Mouse (Mus musculus) forebrain, embryonic 10.5 days (tissue): ENCODE measurements around the gene Acaca. TPM values are rescaled to one million over a fixed set of nuclear protein-coding genes. Genes with fewer than 3 reads are reported as not detected.
A peak's percentile ranks its signal among the peaks of the same experiment; 100 is the strongest.

Experiments used
- DNase-seq: peaks from one replicate; pipeline ENCODE4 v3.0.0-alpha.2; 2017; ENCODE audit warnings: low spot score; ENCODE audit errors: extremely low spot score
- H3K27ac ChIP-seq: fragments of 300-500 bp; sonication (generic); 2 replicates; pipeline ENCODE4 v1.5.1; 2016; ENCODE audit warnings: mild to moderate bottlenecking
- H3K27me3 ChIP-seq: fragments of 300-500 bp; sonication (generic); 2 replicates; pipeline ENCODE4 v1.6.1; 2016; ENCODE audit warnings: mild to moderate bottlenecking; ENCODE audit not compliant: poor library complexity, severe bottlenecking
- H3K36me3 ChIP-seq: fragments of 300-500 bp; sonication (generic); replicated peaks from 2 replicates; pipeline ENCODE4 v1.6.1; 2016; ENCODE audit warnings: mild to moderate bottlenecking, moderate library complexity
- H3K4me1 ChIP-seq: fragments of 300-500 bp; sonication (generic); 2 replicates; pipeline ENCODE4 v1.6.1; 2016
- H3K4me3 ChIP-seq: fragments of 300-500 bp; sonication (generic); 2 replicates; pipeline ENCODE4 v1.5.1; 2016; ENCODE audit warnings: mild to moderate bottlenecking, moderate library complexity
- H3K9me3 ChIP-seq: fragments of 300-500 bp; sonication (generic); 2 replicates; pipeline ENCODE4 v1.6.1; 2016; ENCODE audit warnings: mild to moderate bottlenecking, moderate library complexity
- WGBS: fragments of 180-500 bp; shearing (Covaris S2); methylation state at CpG from one replicate; pipeline ENCODE4 v1.1.7; 2016; 5-methylcytosine and 5-hydroxymethylcytosine counted together
- polyA plus RNA-seq: library from polyadenylated mRNA; unstranded; fragments of >200 nt; fragmentation: Nextera tagmentation; extraction: Ambion mirVana; gene quantifications from 2 replicates; pipeline ENCODE4 v1.2.1, GENCODE M21; 2016

Acaca gene
- polyA plus RNA-seq, 1 experiment from 2014 or later, result 26.8 TPM

DNA sequence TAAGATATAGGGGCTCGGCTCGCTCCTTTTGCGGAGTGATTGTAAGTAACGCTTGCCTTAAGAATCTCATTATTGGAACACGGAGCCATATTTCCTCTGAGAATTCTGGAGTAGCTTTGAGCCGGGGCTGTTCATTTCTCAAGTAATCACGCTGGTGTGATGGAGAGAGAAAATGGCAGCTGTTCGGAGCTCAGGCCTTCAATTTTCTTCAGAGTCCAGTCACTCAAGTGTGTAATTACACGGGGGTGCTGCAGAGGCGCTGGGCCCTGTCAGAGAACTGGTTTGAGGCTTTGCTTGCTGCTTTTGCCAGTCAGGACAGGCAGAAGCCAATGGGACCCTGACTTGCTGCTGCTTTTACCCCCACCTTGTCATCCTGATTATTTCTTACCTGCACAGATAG, 142.5 kb downstream of the Acaca start:
- H3K4me1 ChIP-seq, result peaks cover 32% of the 10 kb centered on the region

DNA sequence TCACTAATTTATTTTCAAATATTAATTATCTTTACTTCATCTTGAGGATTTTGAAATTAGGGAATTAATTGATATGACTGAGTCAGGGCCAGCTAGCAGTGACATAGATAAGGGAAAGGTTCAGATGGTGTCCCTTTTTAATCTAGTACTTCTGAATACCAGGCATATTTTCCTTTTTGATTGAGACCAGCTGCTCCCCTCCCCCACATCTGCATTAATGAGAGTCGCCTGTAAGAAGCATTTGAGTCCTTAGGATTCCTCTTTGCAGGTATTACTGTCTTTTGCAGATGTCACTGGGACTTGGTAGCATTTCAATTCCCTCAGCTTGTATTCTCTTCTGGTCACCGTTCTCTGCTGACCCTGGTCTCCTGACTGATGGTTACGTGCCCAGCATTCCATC, 143.1 kb downstream of the Acaca start:
- no peaks in the 10 kb centered on the region for H3K9me3 ChIP-seq
- no peaks in the 10 kb centered on the region for H3K27me3 ChIP-seq
- H3K4me3 ChIP-seq, result no peak overlapping the region
- H3K4me1 ChIP-seq, result peaks cover 38% of the 10 kb centered on the region
- H3K27ac ChIP-seq, result peak overlapping the region; percentile 76; the same call in 1 of the 2 replicates
- peaks cover 65% of the 10 kb centered on the region for H3K36me3 ChIP-seq
- no peak for DNase-seq
- WGBS, result 72% methylated on average over 3 of the region's 3 CpGs

More for the DNA sequence above, 142.5 kb downstream of the Acaca start:
- Histone ChIP-seq H3K27me3 (no peaks in the 10 kb centered on the region), H3K9me3 (no peaks in the 10 kb centered on the region), H3K4me3 (no peak overlapping the region), H3K27ac (peak overlapping the region; percentile 76), H3K36me3 (peaks cover 66% of the 10 kb centered on the region)
- DNase-seq, result no peak
- WGBS, result 62% methylated on average over 10 of the region's 10 CpGs

DNA sequence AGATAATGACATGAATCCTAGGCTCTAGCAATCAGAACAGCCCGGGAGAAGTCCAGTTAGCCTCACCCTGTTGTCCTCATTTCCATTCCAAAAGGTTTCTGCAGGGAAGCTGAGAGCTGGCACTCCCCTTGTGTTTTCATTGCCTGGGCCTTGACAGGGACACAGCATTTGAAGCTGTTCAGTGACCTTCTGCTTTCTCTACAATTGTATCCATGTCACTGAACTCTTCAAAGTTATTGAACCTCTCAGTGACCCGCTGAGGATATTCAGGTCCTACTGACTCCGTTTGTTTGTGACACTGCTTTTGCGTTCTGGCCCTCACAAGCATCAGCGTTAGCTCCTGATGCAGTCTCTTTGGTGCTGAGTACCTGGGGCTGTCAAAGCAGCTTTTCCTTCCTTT, 147.5 kb downstream of the Acaca start:
- DNase-seq, result no peak
- Histone ChIP-seq H3K4me1 (peaks cover 43% of the 10 kb centered on the region), H3K27ac (0 out of 2 replicates have a peak overlapping the region, but pooled peaks have one; percentile 51), H3K9me3 (no peaks in the 10 kb centered on the region), H3K36me3 (peaks cover 71% of the 10 kb centered on the region), H3K4me3 (no peak overlapping the region; the same call in 1 of the 2 replicates), H3K27me3 (no peaks in the 10 kb centered on the region)
- 30% methylated on average over 5 of the region's 5 CpGs for WGBS

- 73% methylated on average over 5 of the region's 5 CpGs for WGBS
- no peak for DNase-seq
- H3K27ac ChIP-seq, result 0 out of 2 replicates have a peak overlapping the region, but pooled peaks have one; percentile 15
- peaks cover 65% of the 10 kb centered on the region for H3K36me3 ChIP-seq
- H3K4me3 ChIP-seq, result no peak overlapping the region
- H3K27me3 ChIP-seq, result no peaks in the 10 kb centered on the region
- no peaks in the 10 kb centered on the region for H3K9me3 ChIP-seq
- H3K4me1 ChIP-seq, result peaks cover 43% of the 10 kb centered on the region
Measured at GRCm38 (mm10) chr11:84281280-84281679, 151.8 kb downstream of the Acaca start.

- peaks cover 57% of the 10 kb centered on the region for H3K36me3 ChIP-seq
- H3K27ac ChIP-seq, result peak overlapping the region; percentile 73
- no peaks in the 10 kb centered on the region for H3K27me3 ChIP-seq
- WGBS, result 73% methylated on average over 7 of the region's 7 CpGs
- H3K4me1 ChIP-seq, result peaks cover 36% of the 10 kb centered on the region
- no peak overlapping the region for H3K4me3 ChIP-seq
- DNase-seq, result no peak
- no peaks in the 10 kb centered on the region for H3K9me3 ChIP-seq
Measured at GRCm38 (mm10) chr11:84282944-84283703, 153.7 kb downstream of the Acaca start.

DNA sequence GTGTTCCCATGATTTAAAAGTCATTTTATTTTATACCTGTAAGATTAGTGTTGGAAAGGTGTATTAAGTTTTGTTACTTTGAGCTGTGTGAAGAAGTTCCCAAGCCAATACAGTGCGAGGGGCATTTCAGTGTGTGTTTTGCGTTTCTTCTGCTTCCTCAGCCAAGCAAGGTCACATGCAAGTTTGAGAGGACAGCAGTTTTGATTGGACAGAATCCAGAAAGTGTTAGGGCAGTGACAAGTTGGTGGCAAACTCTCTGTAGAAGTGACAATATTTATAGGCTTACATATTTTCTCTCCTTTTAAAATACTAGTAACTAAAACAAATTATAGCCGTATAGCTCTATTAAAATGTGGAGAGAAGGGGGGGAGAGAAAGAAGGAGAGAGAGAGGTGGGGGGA, 161.3 kb downstream of the Acaca start:
- no peak for DNase-seq
- Histone ChIP-seq H3K4me1 (peaks cover 14% of the 10 kb centered on the region), H3K9me3 (no peaks in the 10 kb centered on the region), H3K27ac (no peak overlapping the region), H3K36me3 (peaks cover 29% of the 10 kb centered on the region), H3K27me3 (no peaks in the 10 kb centered on the region), H3K4me3 (no peak overlapping the region)
- 85% methylated on average over 3 of the region's 3 CpGs for WGBS

GRCm38 (mm10) chr11:84292532-84292931, 163.1 kb downstream of the Acaca start:
- DNase-seq, result no peak
- H3K4me1 ChIP-seq, result no peaks in the 10 kb centered on the region
- WGBS, result 85% methylated on average over 3 of the region's 3 CpGs

DNA sequence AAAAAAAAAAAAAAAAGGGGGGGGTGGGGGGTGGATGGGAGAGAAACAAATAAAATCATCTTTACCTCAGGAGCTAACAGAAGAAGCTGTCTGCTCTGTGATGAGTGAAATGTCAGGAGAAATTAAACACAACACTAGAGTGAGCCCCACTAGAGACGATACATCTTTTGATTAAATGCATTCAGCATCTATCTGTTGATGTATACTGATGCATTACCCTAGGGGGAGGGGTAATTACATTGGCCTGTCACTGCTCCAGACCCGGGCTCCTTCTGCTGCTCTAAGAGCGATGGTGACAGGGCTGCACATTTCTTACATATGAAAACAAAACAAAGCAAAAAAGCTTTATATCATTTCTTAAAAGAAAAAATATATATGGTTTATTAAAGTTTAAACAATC, 163.8 kb downstream of the Acaca start:
- peaks cover 39% of the 10 kb centered on the region for H3K36me3 ChIP-seq
- WGBS, result 95% methylated on average over 3 of the region's 3 CpGs
- DNase-seq, result no peak
- no peaks in the 10 kb centered on the region for H3K4me1 ChIP-seq
- H3K27me3 ChIP-seq, result no peaks in the 10 kb centered on the region
- no peaks in the 10 kb centered on the region for H3K9me3 ChIP-seq
- no peak overlapping the region for H3K27ac ChIP-seq
- no peak overlapping the region for H3K4me3 ChIP-seq

More at GRCm38 (mm10) chr11:84292532-84292931, 163.1 kb downstream of the Acaca start:
- H3K9me3 ChIP-seq, result no peaks in the 10 kb centered on the region
- no peaks in the 10 kb centered on the region for H3K27me3 ChIP-seq
- peaks cover 39% of the 10 kb centered on the region for H3K36me3 ChIP-seq
- no peak overlapping the region for H3K4me3 ChIP-seq
- H3K27ac ChIP-seq, result no peak overlapping the region

GRCm38 (mm10) chr11:84296337-84296736, 166.9 kb downstream of the Acaca start:
- no peak for DNase-seq
- Histone ChIP-seq H3K4me3 (no peak overlapping the region), H3K36me3 (peaks cover 55% of the 10 kb centered on the region), H3K9me3 (no peaks in the 10 kb centered on the region), H3K27ac (no peak overlapping the region), H3K27me3 (no peaks in the 10 kb centered on the region), H3K4me1 (no peaks in the 10 kb centered on the region)
- 86% methylated on average over 2 of the region's 2 CpGs for whole genome bisulfite sequencing

- H3K4me3 ChIP-seq, result no peak overlapping the region
- H3K36me3 ChIP-seq, result peaks cover 36% of the 10 kb centered on the region
- H3K27me3 ChIP-seq, result no peaks in the 10 kb centered on the region
- no peaks in the 10 kb centered on the region for H3K9me3 ChIP-seq
- no peak overlapping the region for H3K27ac ChIP-seq
- no peak for DNase-seq
- H3K4me1 ChIP-seq, result peaks cover 15% of the 10 kb centered on the region
- 94% methylated on average over 1 of the region's 1 CpGs for WGBS
Measured at GRCm38 (mm10) chr11:84305474-84305873, 176.0 kb downstream of the Acaca start.

GRCm38 (mm10) chr11:84306158-84306742, 176.8 kb downstream of the Acaca start:
- no peak overlapping the region for H3K27ac ChIP-seq
- H3K4me1 ChIP-seq, result peaks cover 15% of the 10 kb centered on the region
- DNase-seq, result no peak
- H3K36me3 ChIP-seq, result peaks cover 34% of the 10 kb centered on the region
- no peaks in the 10 kb centered on the region for H3K9me3 ChIP-seq
- H3K27me3 ChIP-seq, result no peaks in the 10 kb centered on the region
- 71% methylated on average over 6 of the region's 6 CpGs for WGBS
- no peak overlapping the region for H3K4me3 ChIP-seq

- Histone ChIP-seq H3K4me3 (no peak overlapping the region), H3K4me1 (peaks cover 4% of the 10 kb centered on the region; the same call in 1 of the 2 replicates), H3K27ac (no peak overlapping the region), H3K27me3 (no peaks in the 10 kb centered on the region), H3K9me3 (no peaks in the 10 kb centered on the region), H3K36me3 (peaks cover 60% of the 10 kb centered on the region)
- no peak for DNase-seq
- WGBS, result 84% methylated on average over 7 of the region's 7 CpGs
Measured at GRCm38 (mm10) chr11:84324032-84324752, 194.7 kb downstream of the Acaca start.

GRCm38 (mm10) chr11:84327086-84327485, 197.6 kb downstream of the Acaca start:
- no peak for DNase-seq
- Histone ChIP-seq H3K9me3 (no peaks in the 10 kb centered on the region), H3K36me3 (peaks cover 48% of the 10 kb centered on the region), H3K27me3 (no peaks in the 10 kb centered on the region), H3K4me3 (no peak overlapping the region), H3K4me1 (peaks cover 4% of the 10 kb centered on the region; the same call in 1 of the 2 replicates), H3K27ac (no peak overlapping the region)
- WGBS, result 88% methylated on average over 4 of the region's 4 CpGs
